Mouse (Mus musculus): ENCODE measurements around the gene Plac8. TPM values are rescaled to one million over a fixed set of nuclear protein-coding genes. Genes with fewer than 3 reads are reported as not detected.

The Plac8 gene
- polyA plus RNA-seq (2017; shearing (Covaris generic)), result 30.7 TPM

DNA sequence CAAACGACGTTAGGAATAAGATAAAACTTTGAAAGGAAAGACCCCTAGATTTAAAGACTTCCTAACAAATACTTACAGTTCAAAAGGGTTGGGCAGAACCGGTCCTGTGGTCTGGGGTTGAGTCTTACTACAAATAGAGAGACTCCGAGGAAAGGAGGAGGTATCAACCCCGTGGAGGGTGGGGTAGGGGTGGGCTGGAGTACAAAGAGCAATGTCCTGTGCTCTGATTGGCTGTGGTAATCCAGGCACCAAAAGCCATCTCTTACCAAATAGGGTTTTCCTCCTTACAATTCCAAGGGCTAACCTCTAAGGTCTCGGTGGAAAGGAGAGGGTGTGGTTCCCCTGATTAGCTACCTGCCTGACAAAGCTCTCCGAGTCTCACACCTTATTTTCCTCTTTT is at the start of gene Plac8:
Gene Plac8, minus strand, starts transcription at position 177 of the 400 bp plus-strand sequence.

DNA sequence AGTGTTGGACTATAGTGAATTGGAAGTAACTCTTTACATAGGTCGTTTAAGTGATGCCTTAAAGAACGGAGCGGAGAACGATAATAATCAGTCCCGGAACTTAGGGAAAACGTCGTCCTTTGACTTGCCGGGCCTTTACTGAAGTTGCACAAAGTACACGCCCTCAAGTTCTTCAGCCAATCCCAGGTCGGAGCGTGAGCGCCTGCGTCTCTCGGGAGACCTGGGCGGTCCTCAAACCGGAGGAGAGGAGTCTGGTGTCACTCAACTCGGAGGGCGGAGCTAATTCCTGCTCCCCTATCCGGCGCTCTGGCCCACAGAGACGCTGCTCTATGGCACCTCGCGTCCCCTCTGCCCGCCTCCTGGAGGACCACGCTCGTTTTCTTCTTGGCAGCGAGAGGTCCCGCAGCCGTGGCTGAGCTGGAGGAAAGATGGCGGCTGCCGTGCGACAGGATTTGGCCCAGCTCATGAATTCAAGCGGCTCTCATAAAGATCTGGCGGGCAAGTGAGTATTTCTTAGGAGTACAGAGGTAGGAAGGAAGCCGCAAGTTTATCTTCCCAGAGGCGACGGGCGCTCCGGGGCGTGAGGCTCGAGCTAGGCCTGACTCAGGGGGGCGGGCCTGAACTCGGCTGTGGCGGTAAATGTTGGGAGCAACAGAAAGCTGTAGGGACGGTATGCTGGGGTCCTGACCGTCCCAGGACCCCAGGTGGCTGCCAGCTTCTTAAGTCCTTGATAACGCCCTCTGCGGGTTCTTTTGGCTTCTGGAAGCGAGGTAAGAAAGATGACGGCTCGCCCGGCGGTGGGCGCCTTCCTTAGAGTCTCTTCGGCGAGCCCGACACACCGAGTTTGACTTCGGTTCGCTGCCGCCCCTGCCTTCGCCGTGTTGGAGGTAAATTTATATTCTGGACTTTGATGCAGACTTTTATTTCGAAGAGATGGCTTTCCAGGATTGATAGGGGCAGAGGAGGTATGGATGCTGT is 53.7 kb downstream of the Plac8 start, which contains the start of gene Cops4:
Gene Cops4, plus strand, starts transcription at position 261 of the 978 bp plus-strand sequence.

Other genes starting within 250 kb of the Plac8 start
- gene Sec31a, start 156.0 kb downstream of the Plac8 start, polyA plus RNA-seq (2017; shearing (Covaris generic)), result 98.1 TPM
- gene Lin54, start 71.6 kb downstream of the Plac8 start, polyA plus RNA-seq (2017; shearing (Covaris generic)), result 55.5 TPM
- 69.4 TPM for gene Cops4, start 53.9 kb downstream of the Plac8 start, polyA plus RNA-seq (2017; shearing (Covaris generic))
- 41.3 TPM for gene Coq2, start 102.9 kb upstream of the Plac8 start, polyA plus RNA-seq (2017; shearing (Covaris generic))
- 1.1 TPM for gene Hpse, start 147.5 kb upstream of the Plac8 start, polyA plus RNA-seq (2017; shearing (Covaris generic))
- gene Helq, start 226.4 kb upstream of the Plac8 start, polyA plus RNA-seq (2017; shearing (Covaris generic)), result 22.0 TPM
- 82.2 TPM for gene Mrps18c, start 226.4 kb upstream of the Plac8 start, polyA plus RNA-seq (2017; shearing (Covaris generic))
- gene Abraxas1, start 248.7 kb upstream of the Plac8 start, polyA plus RNA-seq (2017; shearing (Covaris generic)), result 12.4 TPM